Mouse (Mus musculus) midbrain, embryonic 10.5 days (tissue): ENCODE results near the gene Eif3b. TPM values are rescaled to one million over a fixed set of nuclear protein-coding genes. Genes with fewer than 3 reads are reported as not detected.
"Not testable (repeated sequence)": the region's sequence is repeated elsewhere in the genome, so short reads cannot be mapped to it uniquely, and the experiment has no call there.

Source experiments
- DNase-seq: peaks from one replicate; pipeline ENCODE4 v3.0.0-alpha.2; 2017; ENCODE audit warnings: low spot score
- H3K27ac ChIP-seq: fragments of 300-500 bp; sonication (generic); replicated peaks from 2 replicates; pipeline ENCODE4 v1.5.1; 2016; ENCODE audit warnings: mild to moderate bottlenecking
- H3K27me3 ChIP-seq: fragments of 300-500 bp; sonication (generic); 2 replicates; pipeline ENCODE4 v1.6.1; 2016; ENCODE audit warnings: low read depth, mild to moderate bottlenecking; ENCODE audit not compliant: poor library complexity, severe bottlenecking
- H3K36me3 ChIP-seq: fragments of 300-500 bp; sonication (generic); 2 replicates; pipeline ENCODE4 v1.6.1; 2016; ENCODE audit warnings: mild to moderate bottlenecking, moderate library complexity
- H3K4me1 ChIP-seq: fragments of 300-500 bp; sonication (generic); 2 replicates; pipeline ENCODE4 v1.6.1; 2016
- H3K4me3 ChIP-seq: fragments of 300-500 bp; sonication (generic); 2 replicates; pipeline ENCODE4 v1.5.1; 2016; ENCODE audit warnings: mild to moderate bottlenecking, moderate library complexity
- H3K9me3 ChIP-seq: fragments of 300-500 bp; sonication (generic); replicated peaks from 2 replicates; pipeline ENCODE4 v1.6.1; 2016; ENCODE audit warnings: mild to moderate bottlenecking
- WGBS: fragments of 180-500 bp; shearing (Covaris S2); methylation state at CpG from one replicate; pipeline ENCODE4 v1.1.7; 2016; 5-methylcytosine and 5-hydroxymethylcytosine counted together
- microRNA-seq: library from miRNA; unstranded; fragments of <30 nt; microRNA quantifications from one replicate; pipeline ENCODE4, GENCODE M21; 2017
- polyA plus RNA-seq: library from polyadenylated mRNA; unstranded; fragments of >200 nt; fragmentation: Nextera tagmentation; extraction: Ambion mirVana; gene quantifications from 2 replicates; pipeline ENCODE4 v1.2.1, GENCODE M21; 2016

Eif3b gene
- polyA plus RNA-seq, 1 experiment from 2014 or later, result 153 TPM

DNA sequence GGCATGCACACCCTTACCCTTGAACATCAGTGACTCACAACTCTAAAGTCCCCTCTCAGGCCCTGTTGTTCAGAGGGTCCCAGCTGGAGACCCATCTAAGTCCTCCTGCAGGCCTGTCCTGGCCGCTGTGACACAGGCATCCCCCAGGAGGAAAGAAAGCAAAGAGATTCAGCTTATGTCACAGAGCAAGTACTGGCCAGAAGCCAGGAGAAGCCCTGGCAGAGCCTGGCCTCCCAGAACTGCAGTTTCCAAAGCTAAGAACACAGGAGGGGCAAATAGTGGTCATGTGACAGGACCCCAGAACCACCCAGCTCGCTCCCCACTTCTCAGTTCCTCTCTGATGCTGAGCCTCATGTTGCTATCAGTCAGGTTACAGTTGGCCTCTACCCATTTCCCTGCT is 36.3 kb downstream of the Eif3b start:
- Histone ChIP-seq H3K27ac (no peak overlapping the region), H3K36me3 (no peaks in the 10 kb centered on the region), H3K9me3 (no peaks in the 10 kb centered on the region), H3K4me3 (no peak overlapping the region), H3K4me1 (no peaks in the 10 kb centered on the region), H3K27me3 (no peaks in the 10 kb centered on the region)
- DNase-seq, result no peak
- WGBS, result 74% methylated on average over 2 of the region's 2 CpGs

DNA sequence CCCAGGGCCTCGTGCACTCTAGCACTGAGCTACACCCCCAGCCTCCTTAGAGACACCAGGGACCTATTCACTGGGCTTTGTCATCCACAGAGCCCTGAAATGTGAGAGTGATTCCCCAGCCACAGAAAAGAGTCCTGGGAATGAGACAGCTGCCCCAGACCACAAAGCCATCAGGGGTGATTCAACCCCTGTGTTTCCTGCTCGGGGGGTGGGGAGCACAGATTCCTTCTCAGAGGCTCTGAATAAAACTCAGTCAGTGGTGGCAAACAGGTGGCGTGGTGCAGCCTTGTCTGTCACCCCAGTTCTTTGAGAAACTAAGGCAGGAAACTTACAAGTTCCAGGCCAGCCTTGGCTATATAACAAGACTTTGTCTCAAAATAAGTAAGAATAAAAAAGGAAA is 42.3 kb downstream of the Eif3b start:
- no peaks in the 10 kb centered on the region for H3K4me1 ChIP-seq
- no peak overlapping the region for H3K4me3 ChIP-seq
- H3K36me3 ChIP-seq, result no peaks in the 10 kb centered on the region
- WGBS, result 83% methylated on average over 3 of the region's 3 CpGs
- H3K9me3 ChIP-seq, result peaks cover 21% of the 10 kb centered on the region
- no peak overlapping the region for H3K27ac ChIP-seq
- no peak for DNase-seq
- H3K27me3 ChIP-seq, result no peaks in the 10 kb centered on the region

DNA sequence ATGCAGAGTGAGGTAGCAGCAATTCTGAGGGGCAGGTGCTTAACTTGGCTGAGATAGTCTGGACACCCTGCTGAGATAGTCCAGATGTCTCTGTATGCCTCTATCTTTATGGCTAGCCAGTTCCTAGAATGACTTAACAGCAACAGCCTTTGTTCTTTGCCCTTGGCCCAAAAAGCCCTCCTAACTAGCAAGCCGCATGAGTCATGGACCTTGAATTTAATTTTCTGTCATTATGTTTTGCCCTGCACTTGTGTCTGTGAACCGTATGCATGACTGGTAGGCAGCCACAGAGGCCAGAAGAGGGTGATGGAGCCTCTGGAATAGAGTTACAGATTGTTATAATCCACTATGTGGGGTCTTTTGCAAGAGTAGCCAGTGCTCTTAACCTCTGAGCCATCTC is 44.0 kb downstream of the Eif3b start:
- WGBS, result 81% methylated on average over 2 of the region's 2 CpGs
- not testable (repeated sequence) for H3K27ac ChIP-seq, H3K4me1 ChIP-seq, DNase-seq, H3K36me3 ChIP-seq, H3K27me3 ChIP-seq, H3K4me3 ChIP-seq
- peaks cover 21% of the 10 kb centered on the region for H3K9me3 ChIP-seq

DNA sequence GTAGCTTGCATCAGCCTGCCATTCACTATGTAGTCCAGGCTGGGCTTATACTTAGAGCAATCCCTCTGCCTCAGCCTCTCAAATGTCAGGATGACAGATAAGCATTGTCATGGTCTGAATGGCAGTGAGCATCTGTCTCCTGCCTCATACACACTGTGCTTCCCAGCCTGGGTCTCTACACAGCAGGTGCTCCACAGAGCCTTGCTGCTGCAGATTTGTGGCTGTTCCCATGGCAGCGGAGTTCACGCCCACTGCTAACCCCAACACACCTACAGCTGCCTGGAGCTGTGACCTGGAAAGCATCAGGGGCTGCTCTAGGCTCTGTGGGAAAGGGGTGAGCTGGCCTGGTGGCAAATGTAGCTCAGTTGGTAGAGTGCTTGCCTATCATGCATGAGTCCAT is 45.8 kb downstream of the Eif3b start:
- Histone ChIP-seq H3K4me1 (0 out of 2 replicates have a peak, but pooled peaks cover 2% of the 10 kb centered on the region), H3K27ac (no peak overlapping the region), H3K27me3 (no peaks in the 10 kb centered on the region), H3K4me3 (no peak overlapping the region), H3K36me3 (no peaks in the 10 kb centered on the region), H3K9me3 (peaks cover 21% of the 10 kb centered on the region)
- no peak for DNase-seq
- 89% methylated on average over 2 of the region's 2 CpGs for WGBS

DNA sequence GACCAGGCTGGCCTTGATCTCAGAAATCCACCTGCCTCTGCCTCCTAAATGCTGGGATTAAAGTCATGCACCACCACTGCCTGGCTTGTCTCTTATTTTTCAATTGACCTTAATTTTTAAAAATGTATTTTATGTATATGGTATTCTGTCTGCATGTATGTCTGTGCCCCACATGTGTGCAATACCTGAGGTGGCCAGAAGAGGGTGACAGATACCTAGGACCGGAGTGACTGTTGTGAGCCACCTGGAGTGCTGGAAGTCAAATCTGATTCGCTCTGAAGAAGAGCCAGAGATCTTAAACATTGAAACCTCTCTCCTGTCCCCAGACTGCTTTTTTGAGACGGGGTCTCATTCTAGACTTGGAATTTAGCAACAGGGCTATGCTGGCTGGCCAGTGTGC is 53.2 kb downstream of the Eif3b start:
- H3K27ac ChIP-seq, result no peak overlapping the region
- no peaks in the 10 kb centered on the region for H3K27me3 ChIP-seq
- 75% methylated on average over 3 of the region's 3 CpGs for WGBS
- no peak overlapping the region for H3K4me3 ChIP-seq
- H3K9me3 ChIP-seq, result no peaks in the 10 kb centered on the region
- no peak for DNase-seq
- H3K36me3 ChIP-seq, result no peaks in the 10 kb centered on the region
- H3K4me1 ChIP-seq, result 0 out of 2 replicates have a peak, but pooled peaks cover 2% of the 10 kb centered on the region

DNA sequence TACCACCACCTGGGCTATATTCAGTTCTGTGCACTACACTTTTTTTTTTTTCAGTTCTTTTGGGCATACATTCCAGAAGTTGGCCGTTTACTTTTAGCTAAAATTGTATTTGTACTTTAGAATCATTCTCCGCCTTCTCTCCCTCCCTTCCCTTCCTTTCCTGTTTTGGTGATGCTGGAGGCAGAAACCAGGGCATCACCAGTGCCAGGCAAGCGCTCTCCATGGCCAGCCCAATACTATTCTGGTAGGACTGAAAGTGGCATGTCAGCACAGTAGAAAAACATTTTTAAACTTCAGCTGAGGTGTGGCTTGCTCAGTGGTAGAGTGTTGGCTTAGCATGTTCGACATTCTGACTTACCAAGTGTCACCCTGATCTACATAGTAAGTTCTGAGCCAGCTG is 62.3 kb downstream of the Eif3b start:
- H3K4me1 ChIP-seq, result no peaks in the 10 kb centered on the region
- no peak overlapping the region for H3K27ac ChIP-seq
- no peaks in the 10 kb centered on the region for H3K27me3 ChIP-seq
- H3K36me3 ChIP-seq, result no peaks in the 10 kb centered on the region
- no peak for DNase-seq
- no peaks in the 10 kb centered on the region for H3K9me3 ChIP-seq
- H3K4me3 ChIP-seq, result no peak overlapping the region
- 83% methylated on average over 4 of the region's 4 CpGs for WGBS

DNA sequence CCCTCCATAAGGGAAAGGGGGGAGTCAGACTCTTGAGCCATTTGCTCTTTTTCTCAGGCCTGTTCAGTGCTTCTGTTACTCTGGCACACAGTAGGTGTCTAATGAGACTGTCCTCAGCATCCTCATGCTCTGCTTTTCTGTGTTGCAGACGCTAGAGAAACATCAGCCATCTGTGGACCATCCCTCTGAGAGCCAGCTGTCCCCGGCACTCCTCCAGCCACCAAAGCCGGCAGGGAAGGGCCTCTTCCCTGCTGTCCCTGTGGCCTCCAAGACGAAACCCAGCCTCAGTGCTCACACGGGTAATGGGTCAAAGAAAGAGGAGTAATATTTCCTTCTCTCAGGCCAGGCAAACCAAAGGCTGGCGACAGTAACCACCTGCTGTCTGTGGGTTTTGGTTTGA is 72.0 kb downstream of the Eif3b start:
- 0 out of 2 replicates have a peak, but pooled peaks cover 4% of the 10 kb centered on the region for H3K27me3 ChIP-seq
- no peak for DNase-seq
- no peak overlapping the region for H3K4me3 ChIP-seq
- peaks cover 5% of the 10 kb centered on the region for H3K4me1 ChIP-seq
- H3K27ac ChIP-seq, result no peak overlapping the region
- H3K36me3 ChIP-seq, result no peaks in the 10 kb centered on the region
- 74% methylated on average over 6 of the region's 6 CpGs for WGBS
- H3K9me3 ChIP-seq, result no peaks in the 10 kb centered on the region

DNA sequence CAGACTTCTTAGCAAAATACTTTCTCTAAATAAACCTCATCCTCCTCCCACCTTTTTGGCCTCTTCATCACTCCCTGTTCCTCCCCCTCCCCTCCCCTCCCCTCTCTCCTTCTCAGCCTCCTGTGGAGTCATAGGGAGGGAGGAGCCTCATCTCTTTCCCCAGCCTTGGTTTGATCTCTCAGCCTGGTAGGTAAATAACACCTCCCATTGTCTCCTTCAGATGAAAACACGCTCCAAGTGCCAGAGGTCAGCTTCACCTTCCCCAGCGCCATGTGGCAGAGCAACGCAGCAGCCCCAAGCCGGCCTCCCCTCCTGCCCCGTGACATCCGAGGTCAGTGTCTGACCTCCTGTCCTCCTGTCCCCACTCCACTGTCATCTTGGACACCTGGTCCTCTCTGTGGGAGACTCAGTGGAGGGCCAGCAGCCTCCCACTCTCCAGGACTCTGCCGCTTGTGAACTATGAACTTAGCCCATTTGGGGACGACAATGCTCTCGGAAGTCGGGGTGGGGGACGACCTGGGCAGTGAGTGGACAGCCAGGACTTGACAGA is 73.6 kb downstream of the Eif3b start:
- Histone ChIP-seq H3K4me1 (peaks cover 5% of the 10 kb centered on the region), H3K36me3 (no peaks in the 10 kb centered on the region), H3K27me3 (0 out of 2 replicates have a peak, but pooled peaks cover 4% of the 10 kb centered on the region), H3K9me3 (no peaks in the 10 kb centered on the region), H3K27ac (no peak overlapping the region), H3K4me3 (no peak overlapping the region)
- DNase-seq, result no peak
- WGBS, result 41% methylated on average over 11 of the region's 11 CpGs

Small RNA genes lying within 50 kb of the gene (microRNA-seq; reads per million reads assigned to microRNA genes)
- gene Mir7038, result not detected

Other genes starting within 250 kb of the Eif3b start
- 57.9 and 59.9 TPM in 2 replicates for gene Mad1l1, start 97.8 kb upstream of the Eif3b start, polyA plus RNA-seq
- 54.9 and 58.6 TPM in 2 replicates for gene Nudt1, start 97.7 kb upstream of the Eif3b start, polyA plus RNA-seq
- gene Mrm2, start 87.4 kb upstream of the Eif3b start, polyA plus RNA-seq, result 21.9 and 23.0 TPM in 2 replicates
- gene Snx8, start 30.1 kb upstream of the Eif3b start, polyA plus RNA-seq, result 24.4 and 24.5 TPM in 2 replicates
- not detected in 2 replicates for gene Gm4869, start 26.3 kb downstream of the Eif3b start, polyA plus RNA-seq
- gene Chst12, start 86.2 kb downstream of the Eif3b start, polyA plus RNA-seq, result 14.7 and 16.1 TPM in 2 replicates
- gene Grifin, start 145.7 kb downstream of the Eif3b start, polyA plus RNA-seq, result 0.62 and 0.63 TPM in 2 replicates
- gene Lfng, start 188.0 kb downstream of the Eif3b start, polyA plus RNA-seq, result 43.7 and 50.8 TPM in 2 replicates
- gene Ttyh3, start 229.7 kb downstream of the Eif3b start, polyA plus RNA-seq, result 28.6 and 36.2 TPM in 2 replicates